Mouse (Mus musculus) induced T-regulatory cell, adult 2 months (primary cell): ENCODE measurements around the gene Steap3.

Experiments
- DNase-seq: peaks from one replicate; pipeline ENCODE4 v3.0.0-alpha.2; 2012; ENCODE audit warnings: low read depth

Steap3 gene

GRCm38 (mm10) chr1:120250586-120250985 is 21.9 kb downstream of the Steap3 start:
- no peak for DNase-seq

DNA sequence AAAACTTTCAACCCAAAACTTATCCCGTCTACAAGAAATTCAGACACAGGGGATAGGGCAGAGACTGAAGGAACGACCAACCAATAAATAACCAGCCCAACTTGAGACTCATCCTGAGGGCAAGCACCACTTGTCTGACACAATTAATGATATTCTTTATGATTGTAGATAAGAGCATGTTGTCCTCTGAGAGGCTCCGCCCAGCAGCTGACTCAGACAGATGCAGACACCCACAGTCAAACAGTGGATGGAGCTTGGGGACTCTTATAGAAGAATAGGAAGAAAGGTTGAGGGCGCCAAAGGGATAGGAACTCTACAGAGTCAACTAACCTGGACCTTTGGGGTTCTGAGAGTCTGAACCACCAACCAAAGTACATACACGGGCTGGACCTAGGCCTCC is 22.7 kb downstream of the Steap3 start:
- DNase-seq, result no peak

- no peak for DNase-seq
Measured at GRCm38 (mm10) chr1:120248156-120248555, 24.3 kb downstream of the Steap3 start.

DNA sequence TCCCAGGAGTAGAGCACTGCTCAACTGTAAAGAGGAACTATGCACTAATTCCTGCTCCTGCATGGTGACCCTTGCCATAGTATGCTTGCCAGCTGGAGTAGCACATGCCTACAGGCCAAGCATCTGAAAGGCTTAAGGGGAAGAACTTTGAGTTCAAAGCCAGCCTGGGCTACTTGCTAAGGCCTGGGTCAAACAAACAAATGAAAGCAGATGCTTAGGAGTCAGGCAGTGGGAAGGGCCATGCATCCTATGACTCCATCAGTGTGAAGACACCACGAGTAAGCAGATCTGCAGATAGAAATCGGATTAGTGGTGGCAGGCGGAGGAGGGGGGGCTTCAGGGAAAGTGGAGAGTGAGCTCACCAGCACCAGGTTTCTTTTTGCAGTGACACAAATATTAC is 25.2 kb downstream of the Steap3 start:
- no peak for DNase-seq

DNA sequence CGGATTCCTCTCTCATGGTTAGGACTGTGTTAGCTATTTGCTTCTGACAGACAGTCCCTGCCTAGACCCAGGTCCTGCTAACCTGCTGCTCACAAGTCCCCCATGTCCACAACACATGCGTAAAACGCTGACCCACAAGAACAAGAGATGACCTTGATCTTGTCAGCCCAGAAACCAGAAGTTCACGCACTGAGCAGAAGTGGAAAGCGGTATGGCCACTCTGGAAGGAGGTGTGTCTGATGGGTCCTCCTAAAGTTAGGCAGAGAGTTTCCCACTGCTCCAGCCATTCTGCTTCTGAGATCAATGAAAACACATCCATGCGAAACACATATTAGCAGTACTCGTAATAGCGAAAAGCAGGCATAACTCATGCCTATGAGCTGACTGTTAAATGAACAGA is 25.6 kb downstream of the Steap3 start:
- no peak for DNase-seq

DNA sequence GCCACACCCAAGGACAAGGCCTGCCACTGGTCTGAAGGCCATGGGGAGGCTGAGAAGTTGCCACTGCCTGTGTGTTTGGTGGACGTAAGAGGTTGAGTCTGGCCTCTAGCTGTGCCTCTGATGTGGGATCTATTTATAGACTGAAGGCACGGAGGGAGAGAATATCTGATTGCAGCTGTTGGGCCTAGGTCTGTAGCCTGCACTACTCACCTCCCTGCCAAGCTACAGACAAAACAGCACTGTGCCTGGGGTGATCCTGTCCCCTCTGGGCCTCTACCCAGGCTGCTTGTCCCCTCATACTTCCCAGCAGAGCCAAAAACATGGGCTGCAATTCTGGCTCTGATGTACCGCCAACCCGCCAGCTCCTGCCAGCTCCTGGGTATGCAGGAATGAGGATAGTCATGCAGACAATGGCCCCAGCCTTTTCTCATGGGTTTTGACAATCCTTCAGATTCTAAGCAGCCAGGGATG is 26.8 kb downstream of the Steap3 start:
- peak; percentile 11 for DNase-seq

GRCm38 (mm10) chr1:120244646-120245045 is 27.9 kb downstream of the Steap3 start:
- DNase-seq, result no peak

DNA sequence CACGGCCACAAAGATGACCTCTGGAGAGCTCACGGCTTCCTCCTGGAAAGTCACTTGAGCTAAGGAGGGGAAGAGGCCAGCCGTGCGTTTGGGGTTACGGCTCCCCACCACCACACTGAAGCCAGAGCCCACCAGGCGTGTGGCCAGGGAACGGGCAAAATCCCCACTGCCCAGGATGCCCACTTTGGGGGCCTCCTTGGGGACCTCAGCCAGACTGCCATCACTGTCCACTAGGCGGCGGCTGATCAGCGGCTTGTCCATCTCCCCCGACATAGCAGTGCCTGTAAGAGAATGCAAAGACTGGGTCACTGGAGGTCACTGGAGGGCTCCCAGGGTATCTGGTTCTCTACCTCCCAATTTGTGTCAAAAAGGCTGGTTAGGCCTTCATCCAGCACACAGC is 28.5 kb downstream of the Steap3 start:
- no peak for DNase-seq

GRCm38 (mm10) chr1:120237068-120237467 is 35.4 kb downstream of the Steap3 start:
- DNase-seq, result no peak

DNA sequence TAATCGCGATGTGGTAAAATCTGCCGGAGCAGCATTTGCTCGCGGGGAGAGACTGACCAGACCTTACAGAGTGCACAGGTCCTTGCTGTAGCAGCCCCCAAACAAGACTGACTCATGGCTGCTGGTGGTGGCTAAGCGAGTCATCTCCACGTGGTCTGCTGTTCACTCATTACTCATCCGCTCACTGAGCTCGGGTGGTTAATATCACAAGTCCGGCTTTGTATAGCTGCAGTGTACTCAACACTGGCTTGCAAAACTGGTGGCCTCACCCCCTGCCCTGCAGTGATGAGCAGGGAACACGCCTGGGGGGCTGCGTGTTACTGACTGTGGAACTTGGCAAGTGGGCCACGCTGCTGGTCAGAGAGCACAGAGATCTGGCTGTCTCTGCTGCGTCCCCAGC is 36.1 kb downstream of the Steap3 start:
- DNase-seq, result no peak

GRCm38 (mm10) chr1:120235631-120236215 is 36.8 kb downstream of the Steap3 start:
- DNase-seq, result no peak

DNA sequence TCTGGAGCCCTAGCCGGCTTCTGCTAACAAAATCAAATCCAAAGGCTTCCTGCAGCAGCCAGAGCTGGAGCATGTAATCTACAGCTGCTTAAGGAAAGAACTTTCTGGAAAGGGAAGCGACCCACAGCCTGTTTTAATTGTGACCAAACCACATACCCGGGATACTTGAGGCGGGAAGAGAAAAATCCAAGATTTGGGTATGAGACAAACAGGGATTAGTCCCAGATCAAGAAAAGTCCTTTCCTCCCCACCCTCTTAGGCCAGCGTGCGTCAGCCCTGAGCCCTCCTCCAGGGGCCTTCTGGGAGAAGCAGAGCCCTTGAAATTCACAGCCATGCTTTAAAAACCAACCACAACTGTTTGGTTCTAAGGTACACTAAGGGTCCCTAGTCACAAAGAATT is 40.3 kb downstream of the Steap3 start:
- DNase-seq, result no peak

DNA sequence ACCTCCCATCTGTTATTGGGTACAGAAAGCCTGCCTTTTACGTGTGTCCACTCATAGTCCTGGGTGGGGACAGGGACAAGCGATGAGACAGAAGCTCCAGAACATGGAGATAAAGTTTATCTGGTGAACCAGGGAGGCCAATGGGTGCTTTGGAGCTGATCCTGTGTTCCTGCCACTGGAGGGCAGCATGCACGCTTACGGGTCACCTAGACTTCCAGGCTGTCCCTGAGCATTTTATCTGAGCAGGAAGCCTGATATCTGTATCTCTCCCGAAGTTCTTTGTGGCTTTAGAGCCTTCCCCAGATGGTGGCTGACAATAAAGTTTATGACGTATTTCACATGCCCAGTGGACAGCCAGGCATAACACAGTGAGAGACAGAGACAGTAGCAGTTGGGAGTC is 41.2 kb downstream of the Steap3 start:
- DNase-seq, result peak; percentile 4

DNA sequence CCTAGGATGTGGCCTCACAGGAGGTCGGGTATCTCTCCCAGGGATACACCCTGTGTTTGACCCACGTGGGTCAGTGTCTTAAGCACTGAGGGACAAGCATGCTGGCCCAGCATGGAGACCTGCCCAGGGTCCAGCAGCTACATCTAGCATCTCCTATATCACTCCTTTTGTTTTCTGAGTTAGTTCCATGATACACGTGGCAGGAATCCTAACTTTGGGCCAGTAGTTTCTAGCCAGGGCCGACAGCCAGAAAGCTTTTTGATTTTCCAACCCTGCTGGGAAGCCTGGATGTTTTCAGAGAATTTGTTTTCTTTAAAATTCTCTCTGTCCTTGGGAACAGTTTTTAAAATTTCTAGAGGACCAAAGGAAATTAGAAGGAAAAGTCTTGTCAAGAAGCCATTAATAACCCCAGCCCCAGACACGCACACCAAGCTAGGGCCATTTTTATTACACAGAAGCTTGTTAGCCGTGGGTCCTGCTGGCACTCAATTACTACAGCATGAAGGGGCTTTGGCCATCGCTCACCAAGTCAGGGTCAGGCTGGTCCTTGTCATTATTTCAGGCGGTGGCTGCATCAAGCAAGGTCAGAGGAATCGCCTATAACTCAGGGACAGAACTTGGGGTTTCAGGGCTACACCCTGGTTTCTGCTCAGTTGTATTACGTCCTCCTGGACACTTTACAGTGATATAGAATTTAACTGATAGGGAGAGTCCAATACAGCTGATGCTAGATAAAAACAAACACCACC is 42.6 kb downstream of the Steap3 start:
- no peak for DNase-seq

DNA sequence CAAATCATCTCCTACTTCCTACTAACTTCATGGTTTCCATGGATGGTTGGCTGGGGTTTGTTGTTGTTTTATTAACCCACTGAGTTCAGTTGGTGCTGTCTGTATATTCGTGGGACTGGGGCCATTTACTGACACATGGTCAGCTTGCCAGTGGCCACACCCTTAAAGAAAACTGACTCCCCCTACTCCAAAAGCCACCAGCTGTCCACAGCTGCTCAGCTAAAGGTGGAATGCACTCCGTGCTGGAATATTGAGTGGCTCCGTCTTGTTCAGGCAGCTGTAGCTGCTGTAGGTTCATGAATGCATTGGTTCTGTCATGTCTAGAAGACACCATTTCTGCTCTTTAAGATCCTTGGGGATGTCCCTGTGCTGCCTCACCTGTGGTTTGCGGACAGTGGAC is 48.9 kb downstream of the Steap3 start:
- no peak for DNase-seq

- no peak for DNase-seq
Measured at GRCm38 (mm10) chr1:120221285-120221684, 51.2 kb downstream of the Steap3 start.

GRCm38 (mm10) chr1:120220841-120221240 is 51.7 kb downstream of the Steap3 start:
- DNase-seq, result no peak

GRCm38 (mm10) chr1:120208502-120209230 is 63.8 kb downstream of the Steap3 start:
- DNase-seq, result peak; percentile 4

DNA sequence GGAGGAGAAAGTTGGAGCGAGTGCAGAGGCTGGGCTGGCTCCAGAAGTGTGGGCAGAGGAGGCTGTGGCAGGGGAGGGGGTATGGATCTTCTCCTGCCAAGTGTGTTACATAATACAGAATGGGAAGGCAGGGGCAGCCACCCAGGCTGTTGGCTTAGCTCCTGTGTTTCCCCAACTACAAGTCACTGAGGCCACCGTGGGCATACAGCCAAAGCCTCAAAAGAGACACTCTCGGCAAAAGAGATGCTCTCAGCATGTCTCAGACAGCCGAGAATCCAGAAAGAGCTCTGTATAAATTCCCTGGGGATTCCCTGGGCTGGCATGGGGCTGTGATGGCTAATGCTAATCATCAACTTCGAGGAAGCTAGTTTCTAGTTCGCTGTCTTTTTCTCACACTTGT is 64.9 kb downstream of the Steap3 start:
- DNase-seq, result no peak

GRCm38 (mm10) chr1:120204834-120205233 is 67.7 kb downstream of the Steap3 start:
- no peak for DNase-seq

GRCm38 (mm10) chr1:120203836-120204235 is 68.7 kb downstream of the Steap3 start:
- DNase-seq, result no peak

- no peak for DNase-seq
Measured at GRCm38 (mm10) chr1:120202542-120202941, 70.0 kb downstream of the Steap3 start.

- DNase-seq, result no peak
Measured at GRCm38 (mm10) chr1:120198942-120199341, 73.6 kb downstream of the Steap3 start.
